Mouse (Mus musculus) adrenal gland, postnatal 36 days (tissue): ENCODE data around the gene Mdfi. TPM values are rescaled to one million over a fixed set of nuclear protein-coding genes. Genes with fewer than 3 reads are reported as not detected.

Source experiments
- DNase-seq, 2 experiments: peaks; one replicate each; pipeline ENCODE4 v3.0.0; 2021; ENCODE audit warnings: mixed read lengths in 1 of 2
- total RNA-seq, 2 experiments: library from RNA; stranded (reverse); gene quantifications; 2 replicates each; pipeline ENCODE4 v1.2.3; 2021

The Mdfi gene
- total RNA-seq, 2 experiments from 2014 or later: 1.4 to 2.4 TPM

- DNase-seq: no peak
Measured at GRCm38 (mm10) chr17:47847985-47848384, 13.5 kb upstream of the Mdfi start.

GRCm38 (mm10) chr17:47845609-47846008 lies 11.1 kb upstream of the Mdfi start:
- peak in 1 of 2 experiments; percentile 22 for DNase-seq

DNA sequence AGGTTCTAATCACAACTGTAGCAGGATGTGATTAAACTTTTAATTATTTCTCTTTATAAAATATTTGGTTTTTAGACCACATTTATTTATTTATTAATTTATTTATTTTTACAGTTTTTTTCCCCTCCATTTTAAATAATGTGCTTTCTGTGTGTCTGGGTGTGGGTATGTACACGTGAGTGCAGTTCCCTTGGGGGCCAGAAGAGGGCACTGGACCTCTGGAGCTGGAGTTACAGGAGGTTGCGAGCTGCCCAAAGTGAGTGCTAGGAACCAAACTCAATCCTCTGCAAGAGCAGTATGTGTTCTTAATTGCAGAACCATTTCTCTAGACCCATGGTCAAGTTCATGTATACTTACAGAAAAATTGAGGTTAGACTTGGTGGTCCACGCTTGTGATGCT lies 9.0 kb upstream of the Mdfi start:
- no peak for DNase-seq

DNA sequence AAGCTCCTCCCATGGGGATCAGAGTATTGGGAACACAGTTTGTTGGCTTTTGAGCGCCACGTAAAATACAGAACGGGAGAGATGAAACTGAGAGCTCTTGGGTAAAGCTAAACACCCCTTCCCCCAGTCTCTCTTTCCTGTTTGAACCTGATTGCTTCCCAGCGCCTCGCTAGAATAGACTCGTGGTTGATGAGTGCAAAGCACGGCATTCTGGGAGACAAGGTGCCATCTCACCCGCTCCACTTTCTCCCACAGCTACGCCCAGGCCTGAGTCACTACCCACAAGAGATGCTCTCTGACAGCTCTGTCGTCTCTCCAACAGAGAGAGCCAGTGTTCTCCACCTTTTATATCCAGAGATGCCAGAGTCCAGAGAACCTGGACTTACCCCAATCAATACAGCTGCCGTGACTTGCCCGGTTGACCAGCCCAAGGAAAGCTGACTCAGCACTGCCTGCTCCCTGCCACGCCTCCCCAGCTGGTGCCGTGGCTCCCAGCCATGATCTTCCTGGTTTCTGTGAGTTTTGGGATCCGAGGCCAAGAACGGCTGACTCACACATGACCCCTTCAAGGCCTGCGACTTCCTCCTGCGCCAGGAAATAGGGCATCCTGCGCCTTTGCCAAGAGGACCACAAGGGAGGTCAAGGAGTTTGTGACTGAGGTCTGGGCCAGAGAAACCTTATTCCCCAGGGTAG lies 7.6 kb upstream of the Mdfi start:
- DNase-seq: peak; percentile 94 to 95

- peak in 1 of 2 experiments; percentile 37 for DNase-seq
Measured at GRCm38 (mm10) chr17:47841521-47841920, 7.0 kb upstream of the Mdfi start.

- DNase-seq: no peak
Measured at GRCm38 (mm10) chr17:47837808-47838207, 3.3 kb upstream of the Mdfi start.

GRCm38 (mm10) chr17:47833628-47834481 lies 636 bp downstream of the Mdfi start:
- DNase-seq: no peak

DNA sequence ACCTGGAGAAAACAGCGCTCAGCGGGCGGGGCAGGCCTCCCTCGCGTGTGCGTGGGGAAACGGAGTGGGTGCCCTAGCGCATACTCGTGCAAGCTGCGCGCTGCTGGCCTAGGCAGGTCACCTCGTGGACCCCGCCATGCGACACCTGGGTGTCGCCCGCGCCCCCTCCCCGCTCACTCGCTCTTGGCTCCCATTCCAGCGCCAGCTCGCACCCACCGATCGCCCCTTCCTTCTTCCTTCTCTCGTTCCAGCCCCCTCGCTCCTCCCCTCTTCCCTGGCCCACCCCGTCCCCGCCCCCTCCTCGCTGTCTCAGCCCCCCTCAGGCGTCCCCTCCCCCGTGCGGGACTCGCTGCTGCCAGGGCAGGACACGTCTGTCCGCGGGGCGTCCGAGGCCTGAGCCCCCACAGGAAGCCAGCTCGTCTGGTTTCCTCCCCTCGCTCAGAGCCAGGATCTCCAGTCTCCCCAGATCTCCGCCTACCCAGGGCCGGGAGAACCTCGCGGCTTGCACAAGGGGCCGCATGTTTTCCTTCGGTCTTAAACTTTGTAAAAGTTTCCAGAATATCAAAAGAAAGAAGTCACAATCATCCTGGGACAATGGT lies 1.4 kb downstream of the Mdfi start:
- peak; percentile 44 to 70 for DNase-seq

DNA sequence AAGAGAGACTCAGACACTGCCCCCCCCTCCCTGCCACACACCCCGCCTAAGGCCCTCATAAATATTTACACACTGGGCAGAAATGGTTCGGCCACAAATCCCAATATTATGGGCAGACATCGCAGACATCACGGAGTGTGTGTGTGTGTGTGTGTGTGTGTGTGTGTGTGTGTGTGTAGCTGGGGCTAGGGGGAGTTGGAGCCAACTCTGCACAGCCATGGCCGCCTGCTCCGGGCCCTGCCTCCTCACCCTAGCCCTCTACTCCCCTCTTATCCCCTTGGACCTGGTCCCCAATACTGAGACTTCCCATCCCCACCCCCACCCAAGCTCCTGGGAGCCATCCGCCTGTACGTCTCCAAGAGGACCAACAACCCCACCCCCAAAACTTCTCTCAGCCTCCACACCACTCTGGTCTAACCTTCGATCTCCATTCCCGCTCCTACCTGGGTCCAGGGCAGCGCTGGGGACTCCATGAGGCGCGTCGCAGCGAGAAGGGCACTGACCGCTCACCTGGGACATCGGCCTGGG lies 1.9 kb downstream of the Mdfi start:
- DNase-seq: no peak

- no peak for DNase-seq
Measured at GRCm38 (mm10) chr17:47831772-47832171, 2.7 kb downstream of the Mdfi start.

GRCm38 (mm10) chr17:47831161-47831560 lies 3.3 kb downstream of the Mdfi start:
- no peak for DNase-seq

- no peak for DNase-seq
Measured at GRCm38 (mm10) chr17:47821339-47821738, 13.2 kb downstream of the Mdfi start.

- DNase-seq: no peak
Measured at GRCm38 (mm10) chr17:47818038-47818725, 16.3 kb downstream of the Mdfi start.

GRCm38 (mm10) chr17:47815446-47815845 lies 19.0 kb downstream of the Mdfi start:
- DNase-seq: no peak

GRCm38 (mm10) chr17:47814496-47814895 lies 20.0 kb downstream of the Mdfi start:
- no peak for DNase-seq

DNA sequence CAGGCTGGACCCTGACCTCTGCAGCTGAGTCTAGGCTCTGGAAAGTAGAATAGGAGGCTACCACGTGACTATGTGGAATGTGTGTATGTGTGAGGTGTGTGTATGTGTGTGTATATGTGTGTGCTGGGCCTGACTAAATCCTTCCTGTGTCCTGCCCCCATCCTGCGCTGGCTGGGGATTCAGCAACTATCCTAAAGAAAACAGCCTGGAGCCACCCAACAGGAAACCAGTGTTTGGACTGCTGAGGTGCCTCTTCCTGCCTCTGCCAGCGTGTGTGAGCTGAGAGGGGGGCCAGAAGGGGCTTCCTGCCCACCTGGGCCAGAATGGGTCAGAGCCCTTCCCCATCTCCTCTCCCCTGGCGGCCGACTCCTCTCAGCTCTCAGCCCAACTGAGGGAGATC lies 20.9 kb downstream of the Mdfi start:
- peak in 1 of 2 experiments; percentile 26 for DNase-seq

DNA sequence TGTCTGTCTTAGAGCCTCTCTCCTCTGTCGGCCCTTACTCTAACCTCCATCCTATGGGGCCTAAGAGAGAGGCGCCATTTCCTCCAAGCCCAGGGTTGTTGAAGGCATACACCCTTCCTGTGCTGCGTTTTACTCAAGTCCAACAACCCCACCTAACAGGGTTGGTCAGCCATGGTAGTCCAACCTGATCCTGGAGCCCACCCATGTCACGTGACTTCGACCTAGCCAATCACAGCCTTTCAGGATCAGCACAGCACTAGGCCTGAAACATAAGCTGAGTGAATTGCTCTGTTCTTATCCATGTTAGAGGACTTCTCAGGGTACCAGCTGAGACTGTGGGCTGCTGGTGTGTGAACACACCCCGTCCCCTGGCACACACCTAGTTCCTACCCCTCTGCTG lies 22.3 kb downstream of the Mdfi start:
- DNase-seq: no peak

- no peak for DNase-seq
Measured at GRCm38 (mm10) chr17:47811265-47811800, 23.2 kb downstream of the Mdfi start.

DNA sequence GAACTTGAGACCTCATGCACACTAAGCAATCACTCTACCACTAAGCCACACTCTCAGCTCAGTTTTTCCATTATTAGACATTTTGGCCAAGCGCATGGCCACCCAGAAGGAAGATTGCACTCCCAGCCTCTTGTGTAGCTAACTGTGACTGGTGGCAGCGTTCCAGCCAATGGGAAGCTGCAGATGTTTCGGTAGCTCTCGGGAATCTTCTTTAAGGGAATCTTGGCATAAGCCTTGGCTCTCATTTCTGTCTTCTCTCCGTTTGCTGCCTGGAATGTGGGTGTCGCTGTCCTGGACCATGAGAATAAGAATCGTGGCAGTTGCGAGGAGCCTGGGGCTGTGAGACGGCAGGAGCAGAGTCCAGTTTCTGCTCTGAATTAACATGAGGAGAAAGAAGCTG lies 28.3 kb downstream of the Mdfi start:
- DNase-seq: no peak

DNA sequence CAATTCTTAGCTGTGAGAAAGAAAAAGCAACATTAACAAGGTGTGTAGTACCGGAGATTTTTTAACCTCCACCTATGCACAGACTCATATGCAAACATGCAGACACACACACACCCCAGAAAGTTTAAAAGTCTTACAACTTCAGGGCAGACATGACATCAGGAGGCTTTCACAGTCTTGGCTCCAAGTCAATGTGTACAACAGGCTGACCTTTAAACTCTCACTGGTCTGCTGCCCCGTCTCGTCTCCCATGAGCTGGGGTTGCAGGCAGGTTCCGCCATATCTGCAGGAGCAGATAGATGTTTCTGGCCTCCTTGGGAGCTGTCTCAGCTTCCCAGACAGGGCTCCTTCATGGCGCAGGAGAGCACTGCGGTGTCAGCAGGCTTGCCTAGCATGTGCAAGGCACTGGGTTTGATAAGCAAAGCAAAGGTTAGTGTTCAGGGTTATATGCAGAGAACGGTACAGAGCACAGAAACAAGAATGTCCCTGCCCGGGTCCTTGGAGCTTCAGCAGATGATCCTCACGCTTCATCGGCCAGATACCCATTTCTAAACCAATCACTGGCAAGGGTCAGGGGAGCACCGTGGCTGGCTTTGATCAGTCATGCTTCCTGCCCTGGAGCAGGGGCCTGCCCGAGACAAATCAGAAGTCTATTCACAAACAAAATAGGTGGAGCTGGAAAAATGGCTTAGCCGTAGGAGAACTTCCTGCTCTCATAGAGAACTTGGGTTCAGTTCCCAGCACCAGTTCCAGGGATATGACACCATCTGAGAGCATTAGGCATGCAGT lies 29.2 kb downstream of the Mdfi start:
- DNase-seq: no peak

- no peak for DNase-seq
Measured at GRCm38 (mm10) chr17:47803662-47804061, 30.8 kb downstream of the Mdfi start.
